Mouse (Mus musculus) lung, postnatal 36 days (tissue): ENCODE results near the gene Gpr3.

Experiments used
- DNase-seq: peaks from one replicate; pipeline ENCODE4 v3.0.0; 2022; ENCODE audit warnings: mixed read lengths

Gene Gpr3

GRCm38 (mm10) chr4:133169237-133170055 lies 42.9 kb downstream of the Gpr3 start:
- DNase-seq, result peak; percentile 89

GRCm38 (mm10) chr4:133166773-133167172 lies 45.6 kb downstream of the Gpr3 start:
- no peak for DNase-seq

GRCm38 (mm10) chr4:133162196-133162595 lies 50.1 kb downstream of the Gpr3 start:
- no peak for DNase-seq

GRCm38 (mm10) chr4:133160821-133161220 lies 51.5 kb downstream of the Gpr3 start:
- no peak for DNase-seq

- DNase-seq, result no peak
Observed at GRCm38 (mm10) chr4:133160211-133160610, 52.1 kb downstream of the Gpr3 start.

GRCm38 (mm10) chr4:133159646-133160045 lies 52.7 kb downstream of the Gpr3 start:
- DNase-seq, result peak; percentile 56
